Mouse (Mus musculus) lung, postnatal 0 days (tissue): ENCODE measurements around the gene Nop56.

Experiments used
- CTCF ChIP-seq: IDR thresholded peaks from 2 replicates; pipeline ENCODE4 v1.5.1; 2016; ENCODE audit warnings: antibody characterized with exemption, mild to moderate bottlenecking
- EP300 ChIP-seq: IDR thresholded peaks from 2 replicates; pipeline ENCODE4 v1.6.1; 2016; ENCODE audit warnings: antibody characterized with exemption, mild to moderate bottlenecking, control low read depth

DNA sequence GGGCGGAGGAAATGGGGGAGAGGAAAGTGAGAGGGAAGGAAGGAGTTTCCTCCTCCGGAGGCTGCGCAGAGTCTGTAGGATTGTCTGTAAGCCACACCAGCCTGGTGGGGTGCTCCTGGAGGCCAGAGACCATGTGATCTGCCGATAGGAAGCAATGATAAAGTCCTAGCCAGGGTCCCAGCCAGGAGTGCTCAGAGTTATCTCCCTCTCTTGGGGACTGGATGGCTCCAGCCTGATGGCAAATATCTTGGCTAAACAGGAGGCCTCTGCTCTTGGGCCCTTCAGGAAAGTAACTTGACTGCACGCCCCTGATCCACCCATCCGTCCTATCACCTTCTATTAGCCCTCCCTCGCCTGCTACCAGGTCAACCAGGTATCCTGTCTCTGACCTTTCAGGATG lies 26.0 kb upstream of the Nop56 start:
- TF ChIP-seq EP300 (no peak), CTCF (no peak)
